Mouse (Mus musculus): ENCODE results near the gene Lta. TPM values are rescaled to one million over a fixed set of nuclear protein-coding genes. Genes with fewer than 3 reads are reported as not detected.

Lta gene
- total and polyA plus RNA-seq, 3 experiments: 0.12 to 0.23 TPM; not detected in 1

DNA sequence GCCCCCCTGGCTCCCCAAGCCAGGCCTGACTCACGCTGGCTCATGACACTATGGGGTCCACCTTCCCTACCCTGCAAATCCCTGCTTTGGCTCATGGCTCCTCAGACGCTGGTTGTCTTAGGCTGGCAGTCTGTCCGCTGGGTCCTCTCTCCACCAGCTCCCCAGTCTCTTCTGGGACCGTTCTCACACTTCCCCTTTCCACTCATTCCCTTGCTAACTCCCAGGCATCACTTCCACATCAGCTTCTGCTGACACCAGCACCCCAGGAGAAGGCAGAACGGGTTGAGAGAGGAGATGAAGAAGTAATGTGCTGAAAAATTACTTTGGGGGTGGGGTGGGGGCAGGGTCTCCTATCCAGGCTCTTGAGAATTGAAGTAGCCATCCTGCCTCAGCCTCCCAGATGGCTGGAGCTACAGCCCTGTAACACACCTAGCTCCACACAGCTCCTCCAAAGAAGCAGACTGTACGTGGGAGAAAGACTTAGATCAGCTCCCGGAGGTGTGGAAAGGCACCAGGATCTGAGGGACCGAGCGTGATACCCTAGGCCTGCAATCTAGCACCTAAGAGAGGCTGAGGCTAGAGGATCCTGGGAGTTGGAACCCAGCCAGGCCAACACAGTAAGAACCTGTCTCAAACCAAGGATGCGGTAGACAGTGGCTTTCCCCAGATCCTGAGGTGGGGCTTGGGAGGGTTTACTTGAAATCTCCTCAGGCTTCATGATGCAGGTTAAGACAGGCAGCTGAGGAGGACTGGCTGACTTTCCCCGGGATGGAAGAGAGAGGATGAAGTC lies 32.5 kb downstream of the Lta start:
- Histone ChIP-seq H3K4me3 (no peak overlapping the region), H3K36me3 (ENCODE audit: control insufficient read depth, insufficient read depth, low read length) (no peaks in the 10 kb centered on the region), H3K4me1 (ENCODE audit: control insufficient read depth, insufficient read depth, low read length) (no peaks in the 10 kb centered on the region; the same call in 1 of the 2 replicates), H3K9ac (ENCODE audit: low read depth, low read length) (no peak overlapping the region), H3K27me3 (ENCODE audit: control insufficient read depth, insufficient read depth, low read length) (no peaks in the 10 kb centered on the region), H3K79me2 (replicated peaks; ENCODE audit: control insufficient read depth, insufficient read depth, low read length) (no peaks in the 10 kb centered on the region), H3K27ac (0 out of 2 replicates have a peak overlapping the region, but pooled peaks have one; percentile 12)
- DNase-seq: peak in 1 of 2 experiments; percentile 37
- no peak for TF ChIP-seq CTCF (IDR thresholded peaks at IDR 0.05)
- TF ChIP-seq POLR2A (IDR thresholded peaks at IDR 0.05; ENCODE audit: insufficient read depth, low read depth, low read length): peak; percentile 49; the same call in 1 of the 2 replicates
- intact Hi-C loops (cut with DNase I): no loop called here
- WGBS: 58% methylated on average over 11 of the region's 11 CpGs

DNA sequence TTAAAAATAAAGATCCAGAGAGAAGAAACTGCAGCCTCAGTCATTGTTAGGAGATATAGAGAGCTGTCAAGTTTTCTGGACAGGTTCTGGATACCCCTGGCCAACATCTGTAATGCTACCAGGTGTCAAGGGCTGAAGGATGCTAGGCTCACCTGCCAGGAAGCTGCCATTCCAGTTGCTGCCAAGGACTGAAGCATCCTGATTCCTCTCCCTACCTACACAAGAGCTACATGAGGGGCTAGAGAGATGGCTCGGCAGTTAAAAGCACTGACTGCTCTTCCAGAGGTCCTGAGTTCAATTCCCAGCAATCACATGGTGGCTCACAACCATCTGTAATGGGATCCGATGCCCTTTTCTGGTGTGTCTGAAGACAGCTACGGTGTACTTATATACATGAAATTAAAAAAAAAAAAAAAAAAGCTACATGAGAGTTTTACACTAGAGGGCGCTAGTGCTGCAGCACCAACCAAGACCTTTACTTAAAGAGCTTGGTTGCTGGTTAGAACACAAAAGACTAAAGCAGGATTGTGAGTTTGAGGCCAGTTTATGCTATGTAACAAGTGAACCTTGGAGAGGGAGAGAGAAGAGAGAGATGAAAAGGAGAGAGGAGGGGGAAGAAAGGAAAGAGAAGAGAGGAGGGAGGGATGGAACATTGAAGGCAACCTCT lies 36.5 kb downstream of the Lta start:
- 0 out of 2 replicates have a peak, but pooled peaks cover under 1% of the 10 kb centered on the region for H3K79me2 ChIP-seq (replicated peaks; ENCODE audit: control insufficient read depth, insufficient read depth, low read length)
- WGBS: 12% methylated on average over 4 of the region's 4 CpGs
- peaks cover 4% of the 10 kb centered on the region; the same call in 1 of the 2 replicates for H3K36me3 ChIP-seq (ENCODE audit: control insufficient read depth, insufficient read depth, low read length)
- H3K9ac ChIP-seq (ENCODE audit: low read depth, low read length): no peak overlapping the region
- no peak overlapping the region for H3K4me3 ChIP-seq
- intact Hi-C loops (cut with DNase I): no loop called here
- H3K27ac ChIP-seq: no peak overlapping the region
- H3K4me1 ChIP-seq (ENCODE audit: control insufficient read depth, insufficient read depth, low read length): peaks cover 2% of the 10 kb centered on the region
- DNase-seq: no peak
- peak; percentile 86 for TF ChIP-seq CTCF (IDR thresholded peaks at IDR 0.05)
- TF ChIP-seq POLR2A (IDR thresholded peaks at IDR 0.05; ENCODE audit: insufficient read depth, low read depth, low read length): no peak
- no peaks in the 10 kb centered on the region for H3K27me3 ChIP-seq (ENCODE audit: control insufficient read depth, insufficient read depth, low read length)

DNA sequence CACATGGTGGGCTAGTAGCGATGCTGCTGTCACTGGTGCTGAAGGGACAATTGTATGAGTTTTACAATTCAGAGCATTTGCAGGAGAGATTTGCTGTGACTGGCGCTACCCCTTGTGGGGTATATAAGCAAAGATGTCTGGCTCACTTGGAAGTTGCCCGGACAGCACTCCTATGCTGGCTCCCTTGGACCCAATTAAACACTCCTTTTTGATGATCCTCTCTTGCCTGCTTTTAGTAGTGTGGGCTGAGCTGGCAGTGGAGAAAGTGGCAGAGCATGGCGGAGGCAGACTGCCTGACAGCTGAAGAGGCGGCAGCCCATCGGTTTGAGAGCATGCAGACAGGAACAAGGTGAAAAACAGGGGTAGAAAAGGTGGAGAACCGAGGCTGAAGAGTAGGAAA lies 37.4 kb downstream of the Lta start:
- peaks cover 9% of the 10 kb centered on the region for H3K36me3 ChIP-seq (ENCODE audit: control insufficient read depth, insufficient read depth, low read length)
- no peak overlapping the region for H3K27ac ChIP-seq
- no peaks in the 10 kb centered on the region for H3K27me3 ChIP-seq (ENCODE audit: control insufficient read depth, insufficient read depth, low read length)
- WGBS: 82% methylated on average over 7 of the region's 7 CpGs
- H3K9ac ChIP-seq (ENCODE audit: low read depth, low read length): no peak overlapping the region
- no peak overlapping the region for H3K4me3 ChIP-seq
- H3K79me2 ChIP-seq (replicated peaks; ENCODE audit: control insufficient read depth, insufficient read depth, low read length): peaks cover 2% of the 10 kb centered on the region; the same call in 1 of the 2 replicates
- H3K4me1 ChIP-seq (ENCODE audit: control insufficient read depth, insufficient read depth, low read length): peaks cover 4% of the 10 kb centered on the region
- intact Hi-C loops (cut with DNase I): loop anchor here (2.0 kb wide), 1 partner anchor 69 kb away; no protein-coding TSS in a partner anchor
- no peak for DNase-seq
- TF ChIP-seq EP300 (IDR thresholded peaks at IDR 0.05; ENCODE audit: insufficient read depth, low read depth, low read length) (no peak), POLR2A (IDR thresholded peaks at IDR 0.05; ENCODE audit: insufficient read depth, low read depth, low read length) (no peak), CTCF (IDR thresholded peaks at IDR 0.05) (no peak)

- Histone ChIP-seq H3K79me2 (replicated peaks; ENCODE audit: control insufficient read depth, insufficient read depth, low read length) (peaks cover 3% of the 10 kb centered on the region; the same call in 1 of the 2 replicates), H3K4me1 (ENCODE audit: control insufficient read depth, insufficient read depth, low read length) (peaks cover 12% of the 10 kb centered on the region), H3K27ac (no peak overlapping the region), H3K9ac (ENCODE audit: low read depth, low read length) (no peak overlapping the region), H3K4me3 (no peak overlapping the region), H3K36me3 (ENCODE audit: control insufficient read depth, insufficient read depth, low read length) (peaks cover 18% of the 10 kb centered on the region), H3K27me3 (ENCODE audit: control insufficient read depth, insufficient read depth, low read length) (no peaks in the 10 kb centered on the region)
- 72% methylated on average over 8 of the region's 8 CpGs for WGBS
- DNase-seq: peak in 1 of 2 experiments; percentile 51
- intact Hi-C loops (cut with DNase I): loop anchor here (2.0 kb wide), 1 partner anchor 70 kb away; no protein-coding TSS in a partner anchor
- TF ChIP-seq CTCF (IDR thresholded peaks at IDR 0.05): peak; percentile 75
- no peak for TF ChIP-seq POLR2A (IDR thresholded peaks at IDR 0.05; ENCODE audit: insufficient read depth, low read depth, low read length)
Observed at GRCm38 (mm10) chr17:35166352-35167035, 38.7 kb downstream of the Lta start.

GRCm38 (mm10) chr17:35165451-35166155 lies 39.5 kb downstream of the Lta start:
- intact Hi-C loops (cut with DNase I): loop anchor here (2.0 kb wide), 1 partner anchor 71 kb away; no protein-coding TSS in a partner anchor
- Histone ChIP-seq H3K27me3 (ENCODE audit: control insufficient read depth, insufficient read depth, low read length) (no peaks in the 10 kb centered on the region), H3K9ac (ENCODE audit: low read depth, low read length) (0 out of 2 replicates have a peak overlapping the region, but pooled peaks have one; percentile 16), H3K4me3 (peak overlapping the region; percentile 63), H3K36me3 (ENCODE audit: control insufficient read depth, insufficient read depth, low read length) (peaks cover 18% of the 10 kb centered on the region), H3K27ac (peak overlapping the region; percentile 99), H3K79me2 (replicated peaks; ENCODE audit: control insufficient read depth, insufficient read depth, low read length) (peaks cover 9% of the 10 kb centered on the region; the same call in 1 of the 2 replicates), H3K4me1 (ENCODE audit: control insufficient read depth, insufficient read depth, low read length) (peaks cover 14% of the 10 kb centered on the region)
- no peak for DNase-seq
- 19% methylated on average over 12 of the region's 12 CpGs for WGBS
- TF ChIP-seq POLR2A (IDR thresholded peaks at IDR 0.05; ENCODE audit: insufficient read depth, low read depth, low read length) (no peak), EP300 (IDR thresholded peaks at IDR 0.05; ENCODE audit: insufficient read depth, low read depth, low read length) (no peak), CTCF (IDR thresholded peaks at IDR 0.05) (no peak)

All from heart, adult 2 months (tissue).